In genomic region chr7:46724396-46724795, GRCm38 (mm10) we compare ENCODE assay signal across 30 mouse cellular contexts. TPM values are rescaled to one million over a fixed set of nuclear protein-coding genes. Genes with fewer than 3 reads are reported as not detected.
DNase-seq lines count a peak whose midpoint lies in the region; ATAC-seq and TF ChIP-seq lines count a peak whose summit lies in the region.
"Had no signal": no experiment of that assay in that cellular context is flagged by ENCODE, and none has a peak within 500 bp of the region (broad histone marks: within the 10 kb centered on the region; RNA-seq: fewer than 3 reads in every experiment).

No protein-coding gene starts in this region.

- in situ Hi-C loops in CH12.LX (cut with MboI; ENCODE audit: low pct_ligation_motif_present, low pct_unique_long_range_greater_than_20kb, low sequenced_read_pairs): no loop called here

- peaks cover 11 to 31% of the 10 kb centered on the region in 2 experiments; a peak in 3 of 4 replicates for H3K4me1 ChIP-seq in CH12.LX (ENCODE audit: control insufficient read depth in 1 of 2, insufficient read depth in 2 of 2)
- peaks cover 14% of the 10 kb centered on the region for H3K4me1 ChIP-seq in small intestine, adult 2 months (ENCODE audit: control insufficient read depth, insufficient read depth, insufficient read length, low read length)
- H3K4me1 ChIP-seq in hindbrain, embryonic 12.5 days: no peaks in the 10 kb centered on the region
- H3K4me1 ChIP-seq: forebrain, embryonic 13.5 days; heart, embryonic 15.5 days; limb, embryonic 12.5 days had no signal

- WGBS in small intestine, adult 2 months: 64% methylated on average over 5 of the region's 5 CpGs
- 77% methylated on average over 5 of the region's 5 CpGs for WGBS in hindbrain, embryonic 12.5 days

- H3K27ac ChIP-seq in CH12.LX (ENCODE audit: insufficient read depth, low read depth): no peak overlapping the region
- H3K27ac ChIP-seq in small intestine, adult 2 months (ENCODE audit: insufficient read depth, low read depth, low read length): peak overlapping the region; percentile 97
- no peak overlapping the region for H3K27ac ChIP-seq in hindbrain, embryonic 12.5 days
- H3K27ac ChIP-seq: forebrain, embryonic 13.5 days; heart, embryonic 15.5 days; hindbrain, embryonic 14.5 days; limb, embryonic 12.5 days had no signal

- TF ChIP-seq RAD21 in CH12.LX (IDR thresholded peaks at IDR 0.05; ENCODE audit: low read depth, low read length): no peak

- no peaks in the 10 kb centered on the region for H3K27me3 ChIP-seq in CH12.LX (replicated peaks)
- no peaks in the 10 kb centered on the region for H3K27me3 ChIP-seq in small intestine, adult 2 months (ENCODE audit: control insufficient read depth, insufficient read depth, low read length)
- 0 out of 2 replicates have a peak, but pooled peaks cover 5% of the 10 kb centered on the region for H3K27me3 ChIP-seq in hindbrain, embryonic 12.5 days
- H3K27me3 ChIP-seq: heart, embryonic 15.5 days had no signal

- 0 out of 2 replicates have a peak overlapping the region, but pooled peaks have one; percentile 29 for H3K4me2 ChIP-seq in CH12.LX (ENCODE audit: insufficient read depth, low read depth, poor library complexity, severe bottlenecking)
- H3K4me2 ChIP-seq in hindbrain, embryonic 12.5 days (replicated peaks): no peak overlapping the region
- H3K4me2 ChIP-seq: forebrain, embryonic 13.5 days; heart, embryonic 15.5 days; hindbrain, embryonic 14.5 days; limb, embryonic 12.5 days; liver, embryonic 11.5 days; midbrain, embryonic 11.5 days had no signal

- no peaks in the 10 kb centered on the region for H3K36me3 ChIP-seq in CH12.LX (replicated peaks in 1 of 2; ENCODE audit: control insufficient read depth in 1 of 2, insufficient read depth in 1 of 2, low read length in 1 of 2)
- no peaks in the 10 kb centered on the region for H3K36me3 ChIP-seq in small intestine, adult 2 months (ENCODE audit: control insufficient read depth, insufficient read depth, low read length)
- H3K36me3 ChIP-seq in hindbrain, embryonic 12.5 days: no peaks in the 10 kb centered on the region
- H3K36me3 ChIP-seq: heart, embryonic 15.5 days; limb, embryonic 12.5 days had no signal

- dilution Hi-C loops in CH12.LX (cut with MboI; ENCODE audit: extremely low pct_ligation_motif_present, extremely low pct_unique_long_range_greater_than_20kb, low sequenced_read_pairs): no loop called here

- H3K9ac ChIP-seq in CH12.LX (ENCODE audit: insufficient read depth, low read depth): no peak overlapping the region
- H3K9ac ChIP-seq in hindbrain, embryonic 12.5 days: no peak overlapping the region
- H3K9ac ChIP-seq: forebrain, embryonic 13.5 days; heart, embryonic 15.5 days; hindbrain, embryonic 14.5 days; limb, embryonic 12.5 days had no signal

- DNase-seq in kidney, postnatal 4 days: peak; percentile 10 to 19
- no peak for DNase-seq in kidney, postnatal 36 days
- DNase-seq in left cerebral cortex, postnatal 36 days (ENCODE audit: low spot score in 2 of 2): peak; percentile 10 to 23
- DNase-seq in left cerebral cortex, adult 11 months (ENCODE audit: low spot score): no peak
- DNase-seq in CH12.LX (ENCODE audit: extremely low read depth): no peak
- DNase-seq: adrenal gland, postnatal 14 days; cerebellum, adult 9-10 months; heart, postnatal 36 days; lung, adult 2 months; lung, postnatal 14 days; thymus, postnatal 25 days had no signal

- no peak for TF ChIP-seq POLR2A in CH12.LX (IDR thresholded peaks at IDR 0.05; ENCODE audit: low read depth, low read length)
- no peak for TF ChIP-seq POLR2A in small intestine, adult 2 months (IDR thresholded peaks at IDR 0.05; ENCODE audit: low read depth, low read length)

- intact Hi-C loops in left cerebral cortex, postnatal 36 days (cut with DNase I): no loop called here

- no peak for ATAC-seq in hindbrain, embryonic 12.5 days (ENCODE audit: low FRiP score)
- ATAC-seq: forebrain, embryonic 13.5 days had no signal

- H3K4me3 ChIP-seq in CH12.LX (replicated peaks in 1 of 3; ENCODE audit: low read depth in 2 of 3, low read length in 2 of 3, poor library complexity in 1 of 3): no peak overlapping the region
- H3K4me3 ChIP-seq in small intestine, adult 2 months (ENCODE audit: low read depth, low read length): no peak overlapping the region
- H3K4me3 ChIP-seq in hindbrain, embryonic 12.5 days: no peak overlapping the region
- H3K4me3 ChIP-seq: forebrain, embryonic 13.5 days; heart, embryonic 15.5 days; limb, embryonic 12.5 days had no signal

- H3K79me2 ChIP-seq in CH12.LX (replicated peaks; ENCODE audit: control insufficient read depth, extremely low read depth, insufficient read depth, poor library complexity, severe bottlenecking): no peaks in the 10 kb centered on the region

- no peak for TF ChIP-seq CTCF in CH12.LX (conservative IDR thresholded peaks at IDR 0.05 in 1 of 2, IDR thresholded peaks at IDR 0.05 in 1 of 2; ENCODE audit: low read depth in 2 of 2, low read length in 2 of 2)
- TF ChIP-seq CTCF in small intestine, adult 2 months (IDR thresholded peaks at IDR 0.05; ENCODE audit: extremely low read depth, insufficient read length, insufficient replicate concordance, low read depth, low read length): no peak

- H3K9me3 ChIP-seq in CH12.LX (replicated peaks; ENCODE audit: low read length): no peaks in the 10 kb centered on the region
- H3K9me3 ChIP-seq in hindbrain, embryonic 12.5 days (replicated peaks): no peaks in the 10 kb centered on the region
- H3K9me3 ChIP-seq: forebrain, embryonic 13.5 days; heart, embryonic 15.5 days; limb, embryonic 12.5 days had no signal

- no peak for TF ChIP-seq EP300 in CH12.LX (IDR thresholded peaks at IDR 0.05; ENCODE audit: low read length)

TF ChIP-seq in CH12.LX, 34 proteins besides CTCF, POLR2A, EP300 and RAD21:
- no peak for TF ChIP-seq USF1 (IDR thresholded peaks at IDR 0.05; ENCODE audit: low read depth, low read length)
- no peak for TF ChIP-seq ZMIZ1 (IDR thresholded peaks at IDR 0.05; ENCODE audit: low read depth, low read length)
- no peak for TF ChIP-seq UBTF (IDR thresholded peaks at IDR 0.05; ENCODE audit: low read depth, low read length)
- TF ChIP-seq SMC3 (IDR thresholded peaks at IDR 0.05; ENCODE audit: low read depth, low read length): no peak
- TF ChIP-seq ZC3H11A (IDR thresholded peaks at IDR 0.05; ENCODE audit: low read depth, low read length): no peak
- no peak for TF ChIP-seq RCOR1 (conservative IDR thresholded peaks at IDR 0.05; ENCODE audit: low read depth, low read length)
- TF ChIP-seq MEF2A (IDR thresholded peaks at IDR 0.05; ENCODE audit: borderline replicate concordance, low read depth, low read length): no peak
- no peak for TF ChIP-seq NRF1 (IDR thresholded peaks at IDR 0.05; ENCODE audit: low read depth, low read length)
- TF ChIP-seq JUN (IDR thresholded peaks at IDR 0.05; ENCODE audit: insufficient read depth, low read depth, low read length): no peak
- TF ChIP-seq HCFC1 (IDR thresholded peaks at IDR 0.05; ENCODE audit: low read depth, low read length): no peak
TF ChIP-seq in CH12.LX: peak in this region for 0.

RNA-seq across cellular contexts. Expression of gene Saa4, which starts 8.0 kb away (rescaled TPM):
- not detected for total RNA-seq in left cerebral cortex, postnatal 36 days (2021)
- total RNA-seq in CH12.LX (2012; rRNA removed) (not detected in 2 replicates), CH12.LX (2014; rRNA removed) (not detected in 2 replicates)
- polyA plus RNA-seq in CH12.LX (2012; ENCODE audit: insufficient read length, low read depth): not detected in 2 replicates
- polyA plus RNA-seq in small intestine, adult 2 months (2012; rRNA removed): not detected in 2 replicates
- polyA plus RNA-seq in hindbrain, embryonic 12.5 days (2016; fragmentation: Nextera tagmentation; extraction: Ambion mirVana): not detected in 2 replicates
- total RNA-seq: gastrocnemius, adult 8-10 months; heart, postnatal 36 days; left cerebral cortex, adult 8-10 months; megakaryocyte progenitor cell, adult 5-6 weeks; midbrain, postnatal 0 days had no signal
- polyA plus RNA-seq: brain, embryonic 14.5 days; embryonic facial prominence, embryonic 14.5 days; forebrain, embryonic 13.5 days; frontal cortex, adult 2 months; heart, embryonic 15.5 days; hindbrain, embryonic 14.5 days; intestine, embryonic 14.5 days; limb, embryonic 12.5 days; midbrain, embryonic 11.5 days; midbrain, postnatal 0 days; neural tube, embryonic 14.5 days; stomach, embryonic 14.5 days had no signal

RNA-seq across cellular contexts. Expression of gene Saa3, which starts 8.9 kb away (rescaled TPM):
- total RNA-seq in left cerebral cortex, postnatal 36 days (2021): not detected
- not detected in 2 replicates for total RNA-seq in CH12.LX (2012; rRNA removed)
- 0.59 TPM in 1 of 2 replicates, not detected in the other for total RNA-seq in CH12.LX (2014; rRNA removed)
- polyA plus RNA-seq in CH12.LX (2012; ENCODE audit: insufficient read length, low read depth): not detected in 2 replicates
- polyA plus RNA-seq in small intestine, adult 2 months (2012; rRNA removed): 0.44 and 4.0 TPM in 2 replicates
- polyA plus RNA-seq in hindbrain, embryonic 12.5 days (2016; fragmentation: Nextera tagmentation; extraction: Ambion mirVana): 0.09 TPM in 1 of 2 replicates, not detected in the other
- total RNA-seq: gastrocnemius, adult 8-10 months; midbrain, postnatal 0 days had no signal
- polyA plus RNA-seq: brain, embryonic 14.5 days; frontal cortex, adult 2 months; midbrain, embryonic 11.5 days; stomach, embryonic 14.5 days had no signal

RNA-seq across cellular contexts. Expression of gene Saal1, which starts 13.9 kb away (rescaled TPM):
- total RNA-seq in left cerebral cortex, postnatal 36 days (2021): 1 to 10 TPM; 7.9 to 9.4 TPM
- 15.1 and 16.6 TPM in 2 replicates for total RNA-seq in CH12.LX (2012; rRNA removed)
- total RNA-seq in CH12.LX (2014; rRNA removed): 14.7 and 15.2 TPM in 2 replicates
- polyA plus RNA-seq in CH12.LX (2012; ENCODE audit: insufficient read length, low read depth): 24.5 and 27.6 TPM in 2 replicates
- 2.1 and 3.5 TPM in 2 replicates for polyA plus RNA-seq in small intestine, adult 2 months (2012; rRNA removed)
- 27.2 and 28.4 TPM in 2 replicates for polyA plus RNA-seq in hindbrain, embryonic 12.5 days (2016; fragmentation: Nextera tagmentation; extraction: Ambion mirVana)

RNA-seq across cellular contexts. Expression of gene Saa1, which starts 18.4 kb away (rescaled TPM):
- not detected for total RNA-seq in left cerebral cortex, postnatal 36 days (2021)
- total RNA-seq in CH12.LX (2012; rRNA removed) (not detected in 2 replicates), CH12.LX (2014; rRNA removed) (not detected in 2 replicates)
- not detected in 2 replicates for polyA plus RNA-seq in CH12.LX (2012; ENCODE audit: insufficient read length, low read depth)
- polyA plus RNA-seq in small intestine, adult 2 months (2012; rRNA removed): 0.56 TPM in 1 of 2 replicates, not detected in the other
- polyA plus RNA-seq in hindbrain, embryonic 12.5 days (2016; fragmentation: Nextera tagmentation; extraction: Ambion mirVana): 0.37 TPM in 1 of 2 replicates, not detected in the other
- total RNA-seq: gastrocnemius, adult 8-10 months; heart, postnatal 36 days; left cerebral cortex, adult 8-10 months; megakaryocyte progenitor cell, adult 5-6 weeks; midbrain, postnatal 0 days had no signal
- polyA plus RNA-seq: embryonic facial prominence, embryonic 14.5 days; forebrain, embryonic 13.5 days; frontal cortex, adult 2 months; heart, embryonic 15.5 days; hindbrain, embryonic 14.5 days; lung, adult 2 months; midbrain, embryonic 11.5 days; neural tube, embryonic 14.5 days had no signal

RNA-seq across cellular contexts. Expression of gene Saa2, which starts 27.2 kb away (rescaled TPM):
- total RNA-seq in left cerebral cortex, postnatal 36 days (2021): not detected
- total RNA-seq in CH12.LX (2012; rRNA removed) (not detected in 2 replicates), CH12.LX (2014; rRNA removed) (not detected in 2 replicates)
- polyA plus RNA-seq in CH12.LX (2012; ENCODE audit: insufficient read length, low read depth): not detected in 2 replicates
- not detected in 2 replicates for polyA plus RNA-seq in small intestine, adult 2 months (2012; rRNA removed)
- not detected in 2 replicates for polyA plus RNA-seq in hindbrain, embryonic 12.5 days (2016; fragmentation: Nextera tagmentation; extraction: Ambion mirVana)
- total RNA-seq: gastrocnemius, adult 8-10 months; heart, postnatal 36 days; left cerebral cortex, adult 8-10 months; megakaryocyte progenitor cell, adult 5-6 weeks; midbrain, postnatal 0 days had no signal
- polyA plus RNA-seq: brain, embryonic 14.5 days; embryonic facial prominence, embryonic 14.5 days; forebrain, embryonic 13.5 days; gonadal fat pad, adult 2 months; heart, embryonic 15.5 days; hindbrain, embryonic 14.5 days; liver, embryonic 11.5 days; lung, adult 2 months; midbrain, embryonic 11.5 days; midbrain, postnatal 0 days; neural tube, embryonic 14.5 days; stomach, embryonic 14.5 days had no signal

Comparison
In these comparisons a context has a peak if more than half of its experiments do, and no peak if none do; other contexts are left out.
1. DNase-seq: peak in kidney, postnatal 4 days (2 of 2) and left cerebral cortex, postnatal 36 days (2 of 2); none in kidney, postnatal 36 days (0 of 2), left cerebral cortex, adult 11 months (single experiment) and CH12.LX (single experiment).